ENCODE assay signal across 17 mouse cellular contexts in the genomic region with DNA sequence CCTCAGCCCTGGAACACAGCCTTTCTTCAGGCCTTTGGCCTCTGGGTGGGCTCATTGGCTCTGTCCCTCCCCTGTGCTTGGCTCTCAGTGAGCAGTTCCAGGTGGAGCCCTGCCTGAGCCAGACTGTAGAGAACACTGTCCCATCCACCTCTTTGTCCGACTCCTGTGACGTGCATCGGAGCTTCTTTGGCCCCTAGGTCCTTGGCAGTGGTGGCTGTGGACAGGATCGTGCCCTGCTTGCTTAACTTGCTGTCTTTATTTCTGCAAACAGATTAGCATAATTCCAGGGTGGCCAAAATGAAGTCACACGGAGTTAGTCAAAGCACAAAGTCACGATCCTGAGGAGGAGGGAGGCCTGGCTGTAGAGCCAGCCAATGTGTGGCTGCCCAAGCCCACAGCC.
"Had no signal": no experiment of that assay in that cellular context is flagged by ENCODE, and none has a peak within 500 bp of the region (broad histone marks: within the 10 kb centered on the region; RNA-seq: fewer than 3 reads in every experiment).

No protein-coding gene starts in this region.

- H3K27ac ChIP-seq: kidney, postnatal 0 days; limb, embryonic 10.5 days; limb, embryonic 13.5 days; liver, embryonic 12.5 days; liver, embryonic 15.5 days; lung, embryonic 15.5 days; midbrain, embryonic 15.5 days had no signal

- ATAC-seq: liver, embryonic 12.5 days; midbrain, embryonic 15.5 days had no signal

- H3K4me2 ChIP-seq: limb, embryonic 13.5 days; liver, embryonic 12.5 days; liver, embryonic 15.5 days; lung, embryonic 15.5 days; midbrain, embryonic 11.5 days; midbrain, embryonic 15.5 days had no signal

- H3K9ac ChIP-seq: limb, embryonic 13.5 days; liver, embryonic 12.5 days; liver, embryonic 15.5 days; lung, embryonic 15.5 days; midbrain, embryonic 15.5 days had no signal

- H3K36me3 ChIP-seq: limb, embryonic 10.5 days; limb, embryonic 13.5 days; liver, embryonic 12.5 days; liver, embryonic 15.5 days; lung, embryonic 15.5 days; midbrain, embryonic 15.5 days had no signal

- H3K27me3 ChIP-seq: limb, embryonic 13.5 days; lung, embryonic 15.5 days; midbrain, embryonic 15.5 days had no signal

- H3K9me3 ChIP-seq: limb, embryonic 10.5 days; limb, embryonic 13.5 days; liver, embryonic 12.5 days; liver, embryonic 15.5 days; lung, embryonic 15.5 days; megakaryocyte, embryonic 14.5 days; midbrain, embryonic 15.5 days had no signal

- H3K4me3 ChIP-seq: limb, embryonic 10.5 days; limb, embryonic 13.5 days; liver, embryonic 12.5 days; liver, embryonic 15.5 days; lung, embryonic 15.5 days; megakaryocyte, embryonic 14.5 days; midbrain, embryonic 15.5 days had no signal

- DNase-seq: kidney, adult 2 months; kidney, postnatal 25 days; liver; lung, adult 18-20 months; lung, postnatal 10 days; lung, postnatal 36 days; thymus, adult 18-20 months; thymus, postnatal 36 days had no signal
